Mouse (Mus musculus): ENCODE data around the gene Cntn2. TPM values are rescaled to one million over a fixed set of nuclear protein-coding genes. Genes with fewer than 3 reads are reported as not detected.

Cntn2 gene
- polyA plus RNA-seq, 1 experiment: 0.01 TPM

DNA sequence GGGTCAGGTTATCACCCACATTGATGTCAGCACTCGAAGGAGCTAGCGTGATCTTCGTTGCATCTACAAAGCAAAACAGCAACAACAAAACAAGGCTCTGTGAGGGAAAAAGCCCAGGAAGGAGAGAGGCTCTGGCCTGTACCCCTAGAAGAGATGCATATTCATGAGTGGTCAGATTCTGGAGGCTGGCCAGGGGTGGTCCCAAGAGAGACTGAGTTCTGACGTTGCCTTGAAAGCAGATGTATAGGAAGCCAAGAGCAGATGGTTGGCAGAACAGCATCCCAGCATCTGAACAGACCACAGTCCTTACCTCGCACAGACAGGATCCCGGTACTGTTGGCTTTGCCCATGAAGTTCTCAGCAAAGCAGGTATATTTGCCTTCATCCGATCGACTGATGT is 20.0 kb downstream of the Cntn2 start:
- Histone ChIP-seq H3K9me3 (ENCODE audit: control insufficient read depth, low read length) (no peaks in the 10 kb centered on the region), H3K4me1 (ENCODE audit: control insufficient read depth) (no peaks in the 10 kb centered on the region), H3K4me3 (replicated peaks) (no peak overlapping the region), H3K27me3 (ENCODE audit: control insufficient read depth) (0 out of 2 replicates have a peak, but pooled peaks cover 2% of the 10 kb centered on the region), H3K36me3 (ENCODE audit: control insufficient read depth) (no peaks in the 10 kb centered on the region)
- TF ChIP-seq TAL1 (IDR thresholded peaks at IDR 0.05; ENCODE audit: low read length) (no peak), GATA1 (IDR thresholded peaks at IDR 0.05; ENCODE audit: low read length) (no peak)

- Histone ChIP-seq H3K4me3 (replicated peaks) (no peak overlapping the region), H3K36me3 (ENCODE audit: control insufficient read depth) (no peaks in the 10 kb centered on the region), H3K27me3 (ENCODE audit: control insufficient read depth) (0 out of 2 replicates have a peak, but pooled peaks cover 2% of the 10 kb centered on the region), H3K9me3 (ENCODE audit: control insufficient read depth, low read length) (no peaks in the 10 kb centered on the region), H3K4me1 (ENCODE audit: control insufficient read depth) (no peaks in the 10 kb centered on the region)
- TF ChIP-seq TAL1 (IDR thresholded peaks at IDR 0.05; ENCODE audit: low read length): no peak
- TF ChIP-seq GATA1 (IDR thresholded peaks at IDR 0.05; ENCODE audit: low read length): no peak
These were observed 22.3 kb downstream of the Cntn2 start for GRCm38 (mm10) chr1:132520764-132521163.

DNA sequence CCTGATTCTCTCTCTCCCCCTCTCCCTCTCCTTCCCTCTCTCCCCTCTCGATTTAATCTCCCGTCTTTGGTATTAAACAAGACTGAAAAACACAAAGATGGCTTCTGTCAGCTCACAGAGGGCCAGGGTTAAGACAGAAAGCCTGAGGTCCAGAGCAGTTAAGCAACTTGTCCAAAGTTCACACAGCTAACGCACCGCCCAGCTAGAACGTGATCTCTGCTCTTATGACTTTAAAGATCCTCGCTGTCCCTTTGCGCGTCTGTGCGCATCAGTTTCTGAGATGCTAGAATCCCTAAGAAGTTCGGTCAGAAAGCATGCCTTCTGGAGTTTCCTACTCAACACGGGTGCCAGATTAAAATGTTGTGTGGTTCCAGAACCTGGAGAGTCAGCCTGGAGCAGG is 23.3 kb downstream of the Cntn2 start:
- Histone ChIP-seq H3K4me1 (ENCODE audit: control insufficient read depth) (no peaks in the 10 kb centered on the region), H3K4me3 (replicated peaks) (no peak overlapping the region), H3K27me3 (ENCODE audit: control insufficient read depth) (no peaks in the 10 kb centered on the region), H3K9me3 (ENCODE audit: control insufficient read depth, low read length) (no peaks in the 10 kb centered on the region), H3K36me3 (ENCODE audit: control insufficient read depth) (no peaks in the 10 kb centered on the region)
- TF ChIP-seq TAL1 (IDR thresholded peaks at IDR 0.05; ENCODE audit: low read length) (no peak), GATA1 (IDR thresholded peaks at IDR 0.05; ENCODE audit: low read length) (no peak)

GRCm38 (mm10) chr1:132518621-132519020 is 24.4 kb downstream of the Cntn2 start:
- Histone ChIP-seq H3K4me1 (ENCODE audit: control insufficient read depth) (no peaks in the 10 kb centered on the region), H3K9me3 (ENCODE audit: control insufficient read depth, low read length) (no peaks in the 10 kb centered on the region), H3K4me3 (replicated peaks) (no peak overlapping the region), H3K36me3 (ENCODE audit: control insufficient read depth) (no peaks in the 10 kb centered on the region), H3K27me3 (ENCODE audit: control insufficient read depth) (peaks cover 3% of the 10 kb centered on the region; the same call in 1 of the 2 replicates)
- TF ChIP-seq GATA1 (IDR thresholded peaks at IDR 0.05; ENCODE audit: low read length) (no peak), TAL1 (IDR thresholded peaks at IDR 0.05; ENCODE audit: low read length) (no peak)

DNA sequence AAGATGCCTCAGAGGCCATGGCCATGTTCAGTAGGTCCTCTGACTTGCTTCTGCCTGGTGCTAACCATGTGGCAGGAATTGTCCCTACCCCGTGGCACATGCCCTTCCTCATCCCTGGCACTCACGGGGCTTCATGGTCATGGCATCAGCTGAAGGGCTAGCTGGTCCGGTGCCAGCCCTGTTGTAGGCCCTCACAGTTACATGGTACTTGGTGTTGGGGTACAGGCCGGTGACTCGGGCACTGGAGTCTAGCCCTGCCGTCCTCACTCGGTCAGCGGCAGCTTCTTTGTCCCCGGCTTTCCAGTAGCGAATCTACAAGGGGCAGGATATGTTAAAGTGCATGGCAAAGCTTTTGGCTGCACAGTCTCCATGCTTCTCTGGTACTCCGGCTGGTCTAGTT is 26.3 kb downstream of the Cntn2 start:
- H3K4me3 ChIP-seq (replicated peaks): no peak overlapping the region
- H3K36me3 ChIP-seq (ENCODE audit: control insufficient read depth): no peaks in the 10 kb centered on the region
- no peaks in the 10 kb centered on the region for H3K4me1 ChIP-seq (ENCODE audit: control insufficient read depth)
- TF ChIP-seq GATA1 (IDR thresholded peaks at IDR 0.05; ENCODE audit: low read length) (no peak), TAL1 (IDR thresholded peaks at IDR 0.05; ENCODE audit: low read length) (no peak)
- H3K27me3 ChIP-seq (ENCODE audit: control insufficient read depth): peaks cover 3% of the 10 kb centered on the region; the same call in 1 of the 2 replicates
- H3K9me3 ChIP-seq (ENCODE audit: control insufficient read depth, low read length): no peaks in the 10 kb centered on the region

DNA sequence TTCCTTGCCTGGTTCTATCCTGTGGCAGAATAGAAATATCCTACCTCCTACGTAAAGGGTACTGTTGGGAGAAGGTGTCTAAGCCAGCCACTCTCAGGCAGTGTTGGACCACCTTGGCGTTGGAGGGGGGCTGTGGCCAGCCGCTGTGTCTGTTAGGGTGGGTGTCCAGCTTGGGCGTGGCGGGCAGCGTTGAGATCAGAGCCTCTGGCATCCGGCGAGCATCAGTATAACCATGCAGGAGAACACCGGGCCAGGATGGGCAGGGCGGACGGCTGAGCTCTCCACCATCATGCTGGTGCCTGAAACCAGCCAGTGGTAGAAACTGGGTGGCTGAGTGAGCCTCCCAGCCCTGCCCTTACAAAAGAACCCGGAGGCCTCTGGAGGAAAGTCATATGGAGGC is 27.7 kb downstream of the Cntn2 start:
- no peaks in the 10 kb centered on the region for H3K9me3 ChIP-seq (ENCODE audit: control insufficient read depth, low read length)
- no peaks in the 10 kb centered on the region for H3K4me1 ChIP-seq (ENCODE audit: control insufficient read depth)
- TF ChIP-seq TAL1 (IDR thresholded peaks at IDR 0.05; ENCODE audit: low read length): no peak
- TF ChIP-seq GATA1 (IDR thresholded peaks at IDR 0.05; ENCODE audit: low read length): no peak
- H3K4me3 ChIP-seq (replicated peaks): no peak overlapping the region
- H3K27me3 ChIP-seq (ENCODE audit: control insufficient read depth): peaks cover 3% of the 10 kb centered on the region
- no peaks in the 10 kb centered on the region for H3K36me3 ChIP-seq (ENCODE audit: control insufficient read depth)

- Histone ChIP-seq H3K4me3 (replicated peaks) (no peak overlapping the region), H3K27me3 (ENCODE audit: control insufficient read depth) (peaks cover 3% of the 10 kb centered on the region), H3K9me3 (ENCODE audit: control insufficient read depth, low read length) (no peaks in the 10 kb centered on the region), H3K36me3 (ENCODE audit: control insufficient read depth) (peaks cover 23% of the 10 kb centered on the region), H3K4me1 (ENCODE audit: control insufficient read depth) (no peaks in the 10 kb centered on the region)
- TF ChIP-seq TAL1 (IDR thresholded peaks at IDR 0.05; ENCODE audit: low read length): no peak
- TF ChIP-seq GATA1 (IDR thresholded peaks at IDR 0.05; ENCODE audit: low read length): no peak
These were observed 30.9 kb downstream of the Cntn2 start for GRCm38 (mm10) chr1:132512106-132512505.

GRCm38 (mm10) chr1:132511521-132511920 is 31.5 kb downstream of the Cntn2 start:
- H3K36me3 ChIP-seq (ENCODE audit: control insufficient read depth): peaks cover 28% of the 10 kb centered on the region
- no peaks in the 10 kb centered on the region for H3K9me3 ChIP-seq (ENCODE audit: control insufficient read depth, low read length)
- no peak overlapping the region for H3K4me3 ChIP-seq (replicated peaks)
- peaks cover 3% of the 10 kb centered on the region for H3K27me3 ChIP-seq (ENCODE audit: control insufficient read depth)
- TF ChIP-seq TAL1 (IDR thresholded peaks at IDR 0.05; ENCODE audit: low read length) (no peak), GATA1 (IDR thresholded peaks at IDR 0.05; ENCODE audit: low read length) (no peak)
- H3K4me1 ChIP-seq (ENCODE audit: control insufficient read depth): no peaks in the 10 kb centered on the region

GRCm38 (mm10) chr1:132509771-132510170 is 33.3 kb downstream of the Cntn2 start:
- peaks cover 46% of the 10 kb centered on the region for H3K36me3 ChIP-seq (ENCODE audit: control insufficient read depth)
- TF ChIP-seq TAL1 (IDR thresholded peaks at IDR 0.05; ENCODE audit: low read length): no peak
- TF ChIP-seq GATA1 (IDR thresholded peaks at IDR 0.05; ENCODE audit: low read length): no peak
- H3K4me1 ChIP-seq (ENCODE audit: control insufficient read depth): no peaks in the 10 kb centered on the region
- H3K4me3 ChIP-seq (replicated peaks): no peak overlapping the region
- peaks cover 3% of the 10 kb centered on the region for H3K27me3 ChIP-seq (ENCODE audit: control insufficient read depth)
- H3K9me3 ChIP-seq (ENCODE audit: control insufficient read depth, low read length): no peaks in the 10 kb centered on the region

DNA sequence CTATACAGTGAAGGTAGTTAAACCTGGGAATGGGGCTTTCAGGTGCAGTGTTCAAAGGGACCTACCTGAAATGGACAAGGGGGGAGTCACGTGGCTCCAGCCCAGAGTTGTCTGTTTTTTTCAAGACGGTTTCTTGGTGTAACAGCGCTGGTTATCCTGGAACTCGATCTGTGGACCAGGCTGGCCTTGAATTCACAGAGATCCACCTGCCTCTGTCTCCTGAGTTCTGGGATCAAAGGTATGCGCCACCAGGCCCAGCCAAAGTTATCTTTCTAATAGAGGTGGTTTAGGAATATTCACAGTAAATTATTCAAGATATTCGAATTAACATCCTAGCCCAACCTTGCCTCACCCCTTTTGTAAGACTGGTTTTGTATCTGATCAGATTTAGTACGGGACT is 36.4 kb downstream of the Cntn2 start:
- Histone ChIP-seq H3K4me3 (replicated peaks) (no peak overlapping the region), H3K4me1 (ENCODE audit: control insufficient read depth) (no peaks in the 10 kb centered on the region), H3K9me3 (ENCODE audit: control insufficient read depth, low read length) (no peaks in the 10 kb centered on the region), H3K36me3 (ENCODE audit: control insufficient read depth) (peaks cover 76% of the 10 kb centered on the region), H3K27me3 (ENCODE audit: control insufficient read depth) (no peaks in the 10 kb centered on the region; the same call in 1 of the 2 replicates)
- no peak for TF ChIP-seq GATA1 (IDR thresholded peaks at IDR 0.05; ENCODE audit: low read length)
- TF ChIP-seq TAL1 (IDR thresholded peaks at IDR 0.05; ENCODE audit: low read length): no peak
